Mouse (Mus musculus): ENCODE measurements at regions not wholly inside any gene's neighbourhood (a gene's known extent, or its start where the extent isn't known, plus 50 kb on each side); places are given as distances from the start of the nearest gene placed in this dataset.

DNA sequence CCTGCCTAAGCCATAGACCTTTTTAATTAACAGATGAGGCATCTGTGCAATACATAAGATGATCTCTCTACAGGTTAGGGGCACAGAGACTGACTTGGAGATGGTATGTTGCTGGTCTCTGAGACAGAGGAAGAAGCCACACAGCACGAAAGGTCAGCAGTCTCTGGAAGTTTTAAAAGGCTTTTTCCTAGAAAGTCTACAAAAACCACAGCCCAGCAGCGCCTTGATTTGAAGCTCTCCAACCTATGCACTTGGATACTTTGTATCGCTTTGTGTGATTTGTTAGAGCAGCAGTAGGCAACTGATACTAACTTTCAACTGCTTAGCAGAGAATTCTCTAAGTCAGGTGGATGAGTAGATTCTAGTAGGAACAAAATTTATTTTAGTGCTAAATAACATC is 132.3 kb upstream of the Tab2 start:
- Histone ChIP-seq H3K9me3 (ENCODE audit: control insufficient read depth, low read length) (no peaks in the 10 kb centered on the region), H3K4me1 (ENCODE audit: control insufficient read depth, insufficient read depth, low read length) (no peaks in the 10 kb centered on the region), H3K9ac (ENCODE audit: low read length) (no peak overlapping the region), H3K27ac (ENCODE audit: low read depth, low read length) (no peak overlapping the region), H3K36me3 (ENCODE audit: control insufficient read depth, insufficient read depth, low read length) (no peaks in the 10 kb centered on the region), H3K4me3 (ENCODE audit: low read depth, low read length) (no peak overlapping the region), H3K27me3 (ENCODE audit: control insufficient read depth, insufficient read depth, low read length) (no peaks in the 10 kb centered on the region), H3K4me2 (ENCODE audit: low read depth) (no peak overlapping the region)
- ATAC-seq (ENCODE audit: insufficient read depth, low FRiP score, low TSS enrichment) (no peak), DNase-seq (ENCODE audit: low spot score) (no peak)
- WGBS, result 93% methylated on average over 3 of the region's 3 CpGs

DNA sequence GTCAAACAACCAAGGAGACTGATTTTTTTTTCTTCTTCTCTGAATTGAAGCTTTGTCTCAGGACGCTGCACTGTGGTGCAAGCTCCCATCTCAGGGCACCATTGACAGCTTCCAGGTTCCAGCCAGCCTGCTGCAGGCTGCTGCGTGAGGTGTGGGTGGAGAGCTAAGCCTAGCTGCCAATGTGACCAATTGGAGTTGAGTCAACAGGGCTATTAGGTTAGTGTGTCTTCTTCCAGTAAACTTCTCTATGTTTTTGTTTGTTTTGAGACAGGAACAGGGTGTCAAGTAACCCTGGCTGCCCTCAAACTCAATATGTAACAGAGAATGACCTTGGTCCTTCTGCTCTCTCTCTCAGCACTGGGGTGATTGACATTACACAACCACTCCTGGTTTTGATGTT is 131.1 kb upstream of the Tab2 start:
- Histone ChIP-seq H3K4me3 (ENCODE audit: low read depth, low read length) (no peak overlapping the region), H3K9ac (ENCODE audit: low read length) (no peak overlapping the region), H3K27ac (ENCODE audit: low read depth, low read length) (no peak overlapping the region), H3K27me3 (ENCODE audit: control insufficient read depth, insufficient read depth, low read length) (no peaks in the 10 kb centered on the region), H3K9me3 (ENCODE audit: control insufficient read depth, low read length) (no peaks in the 10 kb centered on the region), H3K36me3 (ENCODE audit: control insufficient read depth, insufficient read depth, low read length) (no peaks in the 10 kb centered on the region), H3K4me1 (ENCODE audit: control insufficient read depth, insufficient read depth, low read length) (no peaks in the 10 kb centered on the region), H3K4me2 (ENCODE audit: low read depth) (no peak overlapping the region)
- 49% methylated on average over 2 of the region's 2 CpGs for WGBS
- DNase-seq (ENCODE audit: low spot score), result no peak
- no peak for ATAC-seq (ENCODE audit: insufficient read depth, low FRiP score, low TSS enrichment)

DNA sequence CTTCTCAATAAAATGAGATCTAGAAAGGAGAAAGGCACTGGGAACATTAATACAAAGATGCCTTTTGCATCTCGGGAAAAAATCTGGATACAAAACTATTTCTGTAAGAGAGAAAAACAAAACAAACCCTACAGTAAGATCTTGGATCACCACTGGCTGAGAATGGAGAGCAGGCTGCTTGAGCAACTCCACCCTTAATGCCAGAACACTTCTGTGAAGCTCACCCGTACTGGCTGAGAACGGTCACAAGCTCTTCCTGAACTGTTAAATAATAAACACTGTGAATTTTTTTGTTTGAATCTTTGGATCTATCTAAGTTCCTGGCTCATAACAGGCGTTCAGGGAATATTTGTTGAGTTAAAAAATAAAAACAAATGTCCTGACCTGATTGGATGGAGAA is 130.4 kb upstream of the Tab2 start:
- whole genome bisulfite sequencing, result 81% methylated on average over 4 of the region's 4 CpGs
- no peak for DNase-seq (ENCODE audit: low spot score)
- Histone ChIP-seq H3K27me3 (ENCODE audit: control insufficient read depth, insufficient read depth, low read length) (no peaks in the 10 kb centered on the region), H3K9me3 (ENCODE audit: control insufficient read depth, low read length) (no peaks in the 10 kb centered on the region), H3K4me1 (ENCODE audit: control insufficient read depth, insufficient read depth, low read length) (no peaks in the 10 kb centered on the region), H3K4me2 (ENCODE audit: low read depth) (no peak overlapping the region), H3K27ac (ENCODE audit: low read depth, low read length) (no peak overlapping the region), H3K36me3 (ENCODE audit: control insufficient read depth, insufficient read depth, low read length) (no peaks in the 10 kb centered on the region), H3K9ac (ENCODE audit: low read length) (no peak overlapping the region), H3K4me3 (ENCODE audit: low read depth, low read length) (no peak overlapping the region)
- no peak for ATAC-seq (ENCODE audit: insufficient read depth, low FRiP score, low TSS enrichment)

DNA sequence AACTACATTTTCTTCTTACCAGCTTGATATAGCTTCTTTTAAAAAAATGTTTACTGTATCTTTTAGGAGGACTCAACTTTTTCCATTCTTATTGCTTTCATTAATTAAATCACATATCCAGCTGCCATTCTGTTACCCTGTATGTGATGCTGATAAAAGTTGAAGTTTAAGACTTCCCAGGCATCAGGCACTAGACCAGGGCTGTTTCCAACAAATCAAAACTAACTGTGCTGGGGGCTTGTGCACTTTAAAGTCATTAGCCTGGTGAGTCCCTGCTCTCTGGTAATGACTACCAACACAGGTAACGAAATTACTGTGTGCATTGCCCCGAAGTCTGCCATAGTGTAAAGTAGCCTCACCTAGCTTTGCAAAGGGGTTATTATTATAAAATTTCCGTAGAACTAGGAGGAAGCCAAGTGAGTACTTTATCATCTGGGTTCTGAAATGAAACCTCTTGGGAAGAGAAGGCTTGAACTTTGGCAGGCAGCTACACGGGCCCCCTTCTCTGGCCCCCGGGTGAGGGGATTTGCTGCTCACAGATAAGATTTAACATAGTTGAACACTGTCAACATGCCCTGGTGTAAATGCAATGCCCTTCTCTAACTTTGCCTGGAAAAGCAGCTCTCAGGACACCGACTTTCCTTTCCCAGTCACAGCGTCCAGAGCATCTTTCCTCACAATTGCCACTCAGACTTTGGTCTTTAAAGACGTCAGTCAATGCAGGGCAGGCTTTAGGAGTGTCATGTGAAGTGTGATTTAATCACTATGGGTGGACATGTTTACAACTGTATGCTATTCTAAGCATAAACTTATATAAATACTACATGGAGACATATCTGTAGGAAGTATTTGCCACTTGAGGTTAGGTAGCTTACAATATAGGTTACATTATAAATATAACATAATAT is 122.1 kb upstream of the Tab2 start:
- WGBS, result 82% methylated on average over 8 of the region's 8 CpGs
- Histone ChIP-seq H3K4me1 (ENCODE audit: control insufficient read depth, insufficient read depth, low read length) (no peaks in the 10 kb centered on the region), H3K9me3 (ENCODE audit: control insufficient read depth, low read length) (no peaks in the 10 kb centered on the region), H3K36me3 (ENCODE audit: control insufficient read depth, insufficient read depth, low read length) (no peaks in the 10 kb centered on the region), H3K27ac (ENCODE audit: low read depth, low read length) (no peak overlapping the region), H3K4me2 (ENCODE audit: low read depth) (no peak overlapping the region), H3K27me3 (ENCODE audit: control insufficient read depth, insufficient read depth, low read length) (no peaks in the 10 kb centered on the region), H3K9ac (ENCODE audit: low read length) (no peak overlapping the region), H3K4me3 (ENCODE audit: low read depth, low read length) (no peak overlapping the region)
- DNase-seq (ENCODE audit: low spot score) (no peak), ATAC-seq (ENCODE audit: insufficient read depth, low FRiP score, low TSS enrichment) (no peak)

DNA sequence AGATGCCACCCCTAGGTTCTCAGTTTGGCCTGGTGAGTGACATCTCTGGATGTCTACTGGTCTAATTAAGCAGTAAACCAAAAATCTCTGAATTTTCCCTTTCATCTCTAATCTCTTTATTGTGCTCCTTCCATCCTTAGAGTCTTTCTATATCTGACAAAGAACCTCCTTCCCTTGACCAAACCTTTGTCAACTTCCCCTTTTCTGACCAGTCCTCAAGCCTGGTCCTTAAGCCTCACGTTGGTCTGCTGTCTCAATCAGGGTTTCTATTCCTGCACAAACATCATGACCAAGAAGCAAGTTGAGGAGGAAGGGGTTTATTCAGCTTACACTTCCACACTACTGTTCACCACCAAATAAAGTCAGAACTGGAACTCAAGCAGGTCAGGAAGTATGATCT is 116.4 kb upstream of the Tab2 start:
- Histone ChIP-seq H3K27ac (ENCODE audit: low read depth, low read length) (no peak overlapping the region), H3K4me3 (ENCODE audit: low read depth, low read length) (no peak overlapping the region), H3K4me1 (ENCODE audit: control insufficient read depth, insufficient read depth, low read length) (no peaks in the 10 kb centered on the region), H3K36me3 (ENCODE audit: control insufficient read depth, insufficient read depth, low read length) (no peaks in the 10 kb centered on the region), H3K9me3 (ENCODE audit: control insufficient read depth, low read length) (no peaks in the 10 kb centered on the region), H3K9ac (ENCODE audit: low read length) (no peak overlapping the region), H3K27me3 (ENCODE audit: control insufficient read depth, insufficient read depth, low read length) (no peaks in the 10 kb centered on the region), H3K4me2 (ENCODE audit: low read depth) (no peak overlapping the region)
- no peak for ATAC-seq (ENCODE audit: insufficient read depth, low FRiP score, low TSS enrichment)
- DNase-seq (ENCODE audit: low spot score), result no peak
- WGBS, result 71% methylated on average over 1 of the region's 1 CpGs

DNA sequence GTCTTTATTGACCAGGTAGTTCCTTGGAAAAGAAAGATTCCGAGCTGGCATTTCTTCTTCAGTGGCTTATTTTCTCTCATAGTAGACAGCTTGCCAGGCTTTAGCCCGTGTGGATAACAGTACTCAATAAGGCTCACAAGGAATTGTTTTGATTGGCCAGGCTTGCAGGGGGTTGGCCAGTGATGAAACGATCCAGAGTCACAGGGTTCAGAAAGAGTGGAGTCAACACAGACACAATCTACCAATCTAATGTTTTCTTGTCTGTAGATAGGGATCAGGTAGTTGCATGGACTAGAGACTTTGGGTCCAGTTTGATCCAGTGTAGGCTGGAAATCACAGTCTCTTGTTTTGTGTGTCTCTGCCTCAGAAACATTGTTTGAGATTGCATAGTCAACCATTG is 115.8 kb upstream of the Tab2 start:
- Histone ChIP-seq H3K36me3 (ENCODE audit: control insufficient read depth, insufficient read depth, low read length) (no peaks in the 10 kb centered on the region), H3K4me1 (ENCODE audit: control insufficient read depth, insufficient read depth, low read length) (no peaks in the 10 kb centered on the region), H3K9me3 (ENCODE audit: control insufficient read depth, low read length) (no peaks in the 10 kb centered on the region), H3K27ac (ENCODE audit: low read depth, low read length) (no peak overlapping the region), H3K4me3 (ENCODE audit: low read depth, low read length) (no peak overlapping the region), H3K4me2 (ENCODE audit: low read depth) (no peak overlapping the region), H3K9ac (ENCODE audit: low read length) (no peak overlapping the region), H3K27me3 (ENCODE audit: control insufficient read depth, insufficient read depth, low read length) (no peaks in the 10 kb centered on the region)
- DNase-seq (ENCODE audit: low spot score), result no peak
- WGBS, result 79% methylated on average over 3 of the region's 3 CpGs
- no peak for ATAC-seq (ENCODE audit: insufficient read depth, low FRiP score, low TSS enrichment)

DNA sequence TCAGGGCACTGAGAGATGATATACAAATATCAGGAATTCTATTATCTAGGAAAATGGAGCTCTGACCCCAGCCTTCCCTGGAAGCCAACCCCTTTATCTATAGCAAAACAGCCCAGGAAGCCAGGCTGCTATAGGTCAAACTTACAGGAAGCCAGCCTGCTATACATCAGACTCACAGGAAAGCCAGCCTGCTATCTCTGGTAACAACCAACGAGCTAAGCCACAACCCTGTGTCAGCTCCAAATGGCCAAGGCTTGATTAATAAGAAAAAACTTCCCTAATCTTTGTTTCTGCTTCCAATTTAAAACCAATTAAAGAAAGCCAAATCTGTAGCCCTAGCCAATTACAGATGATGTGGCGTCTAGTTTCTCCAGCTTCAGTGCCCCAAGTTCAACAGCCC is 114.4 kb upstream of the Tab2 start:
- no peaks in the 10 kb centered on the region for H3K9me3 ChIP-seq (ENCODE audit: control insufficient read depth, low read length)
- H3K4me2 ChIP-seq (ENCODE audit: low read depth), result no peak overlapping the region
- no peak overlapping the region for H3K9ac ChIP-seq (ENCODE audit: low read length)
- H3K27me3 ChIP-seq (ENCODE audit: control insufficient read depth, insufficient read depth, low read length), result no peaks in the 10 kb centered on the region
- DNase-seq (ENCODE audit: low spot score) (no peak), ATAC-seq (ENCODE audit: insufficient read depth, low FRiP score, low TSS enrichment) (no peak)
- no peak overlapping the region for H3K27ac ChIP-seq (ENCODE audit: low read depth, low read length)
- no peak overlapping the region for H3K4me3 ChIP-seq (ENCODE audit: low read depth, low read length)
- WGBS, result 63% methylated on average over 2 of the region's 2 CpGs
- H3K36me3 ChIP-seq (ENCODE audit: control insufficient read depth, insufficient read depth, low read length), result no peaks in the 10 kb centered on the region
- no peaks in the 10 kb centered on the region for H3K4me1 ChIP-seq (ENCODE audit: control insufficient read depth, insufficient read depth, low read length)

DNA sequence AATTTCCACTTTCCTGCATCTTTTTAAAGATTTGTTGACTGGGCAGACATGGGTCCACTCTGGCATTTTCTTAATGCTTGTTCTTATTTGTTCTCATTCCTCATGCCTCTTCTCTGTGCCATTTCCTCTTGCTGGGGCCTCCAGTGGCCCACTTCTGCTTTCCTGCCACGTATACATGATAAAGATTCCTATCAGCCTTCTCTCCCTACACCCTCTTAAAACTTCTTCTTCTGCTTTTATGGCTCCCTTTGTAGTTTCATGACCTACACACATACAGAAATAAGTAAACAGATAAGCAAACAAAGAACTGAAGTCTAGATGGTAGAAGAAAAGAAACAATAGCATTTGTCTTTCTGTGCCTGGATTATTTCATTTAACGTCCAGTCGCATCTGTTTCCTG is 110.9 kb upstream of the Tab2 start:
- Histone ChIP-seq H3K36me3 (ENCODE audit: control insufficient read depth, insufficient read depth, low read length) (no peaks in the 10 kb centered on the region), H3K9ac (ENCODE audit: low read length) (no peak overlapping the region), H3K4me2 (ENCODE audit: low read depth) (no peak overlapping the region), H3K4me3 (ENCODE audit: low read depth, low read length) (no peak overlapping the region), H3K9me3 (ENCODE audit: control insufficient read depth, low read length) (no peaks in the 10 kb centered on the region), H3K27ac (ENCODE audit: low read depth, low read length) (no peak overlapping the region), H3K27me3 (ENCODE audit: control insufficient read depth, insufficient read depth, low read length) (no peaks in the 10 kb centered on the region), H3K4me1 (ENCODE audit: control insufficient read depth, insufficient read depth, low read length) (no peaks in the 10 kb centered on the region)
- no peak for DNase-seq (ENCODE audit: low spot score)
- WGBS, result 77% methylated on average over 3 of the region's 3 CpGs
- no peak for ATAC-seq (ENCODE audit: insufficient read depth, low FRiP score, low TSS enrichment)

DNA sequence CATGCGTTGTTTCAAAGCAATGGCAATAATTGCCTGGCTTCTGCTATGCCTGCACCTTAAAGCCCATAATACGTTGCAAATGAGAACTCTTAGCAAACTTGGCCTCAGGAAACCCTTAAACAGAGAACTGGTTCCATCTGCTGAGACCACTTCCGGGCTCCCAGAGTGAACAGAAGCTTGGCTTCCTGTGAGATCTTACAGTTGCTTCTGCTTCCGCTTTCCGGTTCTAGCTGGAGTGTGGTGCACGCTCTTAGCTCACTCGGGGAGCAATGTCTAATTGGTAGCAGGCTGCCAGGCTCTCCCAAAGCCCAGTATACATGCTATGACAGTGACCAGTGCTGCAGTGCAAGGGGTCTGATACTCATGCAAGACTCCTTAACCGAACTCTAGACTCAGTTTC is 109.7 kb upstream of the Tab2 start:
- Histone ChIP-seq H3K4me3 (ENCODE audit: low read depth, low read length) (no peak overlapping the region), H3K4me2 (ENCODE audit: low read depth) (no peak overlapping the region), H3K9me3 (ENCODE audit: control insufficient read depth, low read length) (no peaks in the 10 kb centered on the region), H3K4me1 (ENCODE audit: control insufficient read depth, insufficient read depth, low read length) (no peaks in the 10 kb centered on the region), H3K9ac (ENCODE audit: low read length) (no peak overlapping the region), H3K27ac (ENCODE audit: low read depth, low read length) (no peak overlapping the region), H3K36me3 (ENCODE audit: control insufficient read depth, insufficient read depth, low read length) (no peaks in the 10 kb centered on the region), H3K27me3 (ENCODE audit: control insufficient read depth, insufficient read depth, low read length) (no peaks in the 10 kb centered on the region)
- DNase-seq (ENCODE audit: low spot score), result no peak
- WGBS, result 89% methylated on average over 8 of the region's 8 CpGs
- no peak for ATAC-seq (ENCODE audit: insufficient read depth, low FRiP score, low TSS enrichment)
